Mouse (Mus musculus) liver, adult 2 months (tissue): ENCODE data around the gene Sdk2. TPM values are rescaled to one million over a fixed set of nuclear protein-coding genes. Genes with fewer than 3 reads are reported as not detected.

Experiments used
- DNase-seq: peaks from one replicate; pipeline ENCODE4 v3.0.0-alpha.2; 2011; ENCODE audit warnings: low read depth, low spot score; ENCODE audit errors: extremely low read depth
- H3K27ac ChIP-seq: fragments of 200-500 bp; replicated peaks from 2 replicates; pipeline ENCODE4 v1.5.1; 2012; ENCODE audit warnings: low read depth, mild to moderate bottlenecking, control low read depth, inconsistent platforms, low read length; ENCODE audit not compliant: insufficient read depth
- H3K27me3 ChIP-seq: fragments of 200-500 bp; 2 replicates; pipeline ENCODE4 v1.6.1; 2012; ENCODE audit warnings: mild to moderate bottlenecking, moderate library complexity, low read length, inconsistent platforms; ENCODE audit not compliant: control insufficient read depth, insufficient read depth
- H3K36me3 ChIP-seq: fragments of 200-500 bp; 2 replicates; pipeline ENCODE4 v1.6.1; 2012; ENCODE audit warnings: low read length, inconsistent platforms; ENCODE audit not compliant: control insufficient read depth, insufficient read depth
- H3K4me1 ChIP-seq: fragments of 200-500 bp; 2 replicates; pipeline ENCODE4 v1.6.1; 2011; ENCODE audit warnings: low read length; ENCODE audit not compliant: control insufficient read depth, insufficient read depth
- H3K4me3 ChIP-seq: fragments of 200-500 bp; 2 replicates; pipeline ENCODE4 v1.5.1; 2011; ENCODE audit warnings: low read depth, mild to moderate bottlenecking, control low read depth, low read length, moderate library complexity; ENCODE audit not compliant: insufficient read depth
- H3K79me2 ChIP-seq: fragments of 200-500 bp; 2 replicates; pipeline ENCODE4 v1.6.1; 2012; ENCODE audit warnings: inconsistent platforms, mild to moderate bottlenecking, low read length, moderate library complexity; ENCODE audit not compliant: control insufficient read depth, insufficient read depth
- H3K9ac ChIP-seq: fragments of 200-500 bp; 2 replicates; pipeline ENCODE4 v1.6.1; 2012; ENCODE audit warnings: low read depth, mild to moderate bottlenecking, control low read depth, inconsistent platforms, low read length
- CTCF ChIP-seq: fragments of 200-500 bp; IDR thresholded peaks from 2 replicates; pipeline ENCODE4 v1.5.1; 2011; ENCODE audit warnings: low read depth, low read length, control low read depth
- POLR2A ChIP-seq: fragments of 200-500 bp; IDR thresholded peaks from 2 replicates; pipeline ENCODE4 v1.6.1; 2011; ENCODE audit warnings: low read length, control low read depth; ENCODE audit not compliant: insufficient read depth; ENCODE audit errors: extremely low read depth
- WGBS: fragments of 180-500 bp; shearing (Covaris S2); methylation state at CpG from one replicate; pipeline ENCODE4 v1.1.7; 2018; 5-methylcytosine and 5-hydroxymethylcytosine counted together
- polyA plus RNA-seq: library from polyadenylated mRNA; depleted of rRNA; stranded (reverse); fragments of >200 nt; gene quantifications from 2 replicates; pipeline ENCODE4 v1.2.3, GENCODE M21; 2012
- total RNA-seq: library from RNA; depleted of rRNA; stranded (reverse); fragments of >200 nt; gene quantifications from 2 replicates; pipeline ENCODE4 v1.2.3, GENCODE M21; 2014

Sdk2 gene
- total and polyA plus RNA-seq, 2 experiments, result 0.07 to 0.28 TPM

DNA sequence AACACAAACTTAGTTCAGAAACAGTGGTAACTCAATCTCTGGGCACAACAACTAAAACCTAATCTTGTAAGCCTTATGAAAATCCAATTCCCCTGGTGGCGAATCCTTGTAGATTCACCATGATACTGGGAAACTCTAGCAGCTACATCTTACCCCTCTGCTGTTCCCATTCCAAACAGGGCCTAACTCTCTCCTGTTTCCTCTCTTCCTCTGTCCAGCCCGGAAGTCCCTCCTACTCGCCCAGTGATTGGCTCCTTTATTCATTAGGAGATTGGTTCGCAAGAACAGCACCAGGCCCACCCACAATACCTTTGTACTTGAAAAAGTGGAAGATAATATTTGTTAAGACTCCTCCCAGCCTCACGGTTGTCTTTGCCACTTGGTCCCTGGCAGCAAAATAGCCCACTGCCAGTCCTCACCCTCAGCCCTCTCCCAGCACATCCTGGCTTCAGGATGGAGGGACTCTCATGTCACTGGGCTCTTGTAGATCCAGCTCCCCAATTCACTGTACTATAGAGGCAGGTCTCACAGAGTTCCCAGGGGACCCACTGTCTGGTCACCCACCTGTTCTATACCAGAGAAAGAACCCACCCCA lies 178.6 kb downstream of the Sdk2 start:
- 81% methylated on average over 5 of the region's 5 CpGs for WGBS

DNA sequence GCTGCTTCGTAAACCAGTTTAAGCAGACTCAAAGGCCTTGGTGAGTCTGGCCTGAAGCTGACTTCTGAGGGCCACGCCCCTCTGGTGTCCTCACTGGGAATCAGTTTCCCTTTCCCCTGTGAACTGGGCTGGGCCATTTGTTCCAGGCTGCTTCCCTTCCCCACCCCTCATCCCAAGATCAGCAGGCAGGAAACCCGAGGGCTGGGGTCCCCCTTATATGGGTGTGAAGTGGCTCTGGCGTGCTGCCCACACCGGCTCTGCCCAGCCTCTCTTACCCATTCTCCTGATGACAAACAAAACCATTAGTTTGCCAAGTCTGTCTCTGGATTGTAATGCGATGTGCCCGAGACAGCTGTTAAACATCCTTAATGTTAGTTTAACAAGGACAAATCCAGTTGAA lies 180.5 kb downstream of the Sdk2 start:
- 68% methylated on average over 7 of the region's 7 CpGs for WGBS
- H3K27me3 ChIP-seq, result no peaks in the 10 kb centered on the region
- no peak overlapping the region for H3K27ac ChIP-seq

More for the DNA sequence above, 178.6 kb downstream of the Sdk2 start:
- DNase-seq, result no peak
- Histone ChIP-seq H3K27me3 (no peaks in the 10 kb centered on the region), H3K36me3 (no peaks in the 10 kb centered on the region), H3K27ac (no peak overlapping the region), H3K9ac (no peak overlapping the region), H3K4me3 (no peak overlapping the region), H3K79me2 (no peaks in the 10 kb centered on the region), H3K4me1 (no peaks in the 10 kb centered on the region)
- no peak for TF ChIP-seq POLR2A
- no peak for TF ChIP-seq CTCF

DNA sequence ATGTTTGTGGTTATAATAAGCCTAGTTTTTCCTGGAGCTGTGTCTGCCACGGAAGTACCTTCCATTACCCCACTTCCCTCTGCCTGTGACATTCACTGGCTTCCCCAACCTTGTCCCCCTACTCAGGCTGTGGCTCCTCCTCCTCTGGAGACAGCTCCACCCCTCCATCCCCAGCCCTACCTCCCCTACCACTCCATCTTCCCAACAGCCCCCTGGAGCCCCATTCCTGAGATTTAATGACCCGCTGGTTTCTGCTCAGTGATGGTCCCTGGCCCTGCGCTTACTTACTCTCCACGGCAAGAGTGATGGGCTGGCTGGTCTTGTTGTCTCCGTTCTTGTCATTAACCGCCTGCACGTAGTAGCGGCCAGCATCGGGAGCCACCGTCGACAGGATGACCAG lies 181.9 kb downstream of the Sdk2 start:
- no peak for DNase-seq
- no peaks in the 10 kb centered on the region for H3K4me1 ChIP-seq
- no peaks in the 10 kb centered on the region for H3K79me2 ChIP-seq
- H3K27ac ChIP-seq, result no peak overlapping the region
- WGBS, result 86% methylated on average over 11 of the region's 11 CpGs
- TF ChIP-seq POLR2A (no peak), CTCF (no peak)
- H3K9ac ChIP-seq, result no peak overlapping the region
- H3K27me3 ChIP-seq, result no peaks in the 10 kb centered on the region
- H3K36me3 ChIP-seq, result no peaks in the 10 kb centered on the region
- no peak overlapping the region for H3K4me3 ChIP-seq

More for the DNA sequence above, 180.5 kb downstream of the Sdk2 start:
- Histone ChIP-seq H3K9ac (no peak overlapping the region), H3K4me1 (no peaks in the 10 kb centered on the region), H3K4me3 (no peak overlapping the region), H3K36me3 (no peaks in the 10 kb centered on the region), H3K79me2 (no peaks in the 10 kb centered on the region)
- TF ChIP-seq POLR2A, result no peak
- TF ChIP-seq CTCF, result no peak
- DNase-seq, result no peak

DNA sequence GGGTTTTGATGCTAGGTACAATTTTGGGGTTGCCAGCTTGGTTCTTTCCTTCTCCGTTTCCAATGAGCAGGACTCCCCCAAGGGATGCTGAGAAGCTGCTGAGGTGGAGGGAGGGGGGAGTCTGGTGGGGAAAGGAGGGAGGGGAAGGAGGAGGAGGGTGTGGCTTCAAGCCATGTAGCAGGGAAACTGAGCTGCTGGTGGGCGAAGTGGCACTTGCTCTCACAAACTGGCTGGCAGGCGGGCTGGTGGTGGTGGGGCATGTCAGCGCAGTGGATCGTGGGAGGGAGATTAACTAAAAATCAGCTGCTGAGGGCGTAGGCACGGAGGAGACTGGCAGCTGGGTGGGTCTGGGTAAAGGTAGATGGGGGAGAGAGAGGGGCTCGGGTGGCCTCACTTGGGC lies 183.8 kb downstream of the Sdk2 start:
- Histone ChIP-seq H3K27me3 (no peaks in the 10 kb centered on the region), H3K4me3 (no peak overlapping the region), H3K4me1 (no peaks in the 10 kb centered on the region), H3K36me3 (no peaks in the 10 kb centered on the region), H3K79me2 (no peaks in the 10 kb centered on the region), H3K9ac (no peak overlapping the region), H3K27ac (no peak overlapping the region)
- 88% methylated on average over 8 of the region's 8 CpGs for WGBS
- no peak for DNase-seq
- no peak for TF ChIP-seq POLR2A
- TF ChIP-seq CTCF, result no peak

DNA sequence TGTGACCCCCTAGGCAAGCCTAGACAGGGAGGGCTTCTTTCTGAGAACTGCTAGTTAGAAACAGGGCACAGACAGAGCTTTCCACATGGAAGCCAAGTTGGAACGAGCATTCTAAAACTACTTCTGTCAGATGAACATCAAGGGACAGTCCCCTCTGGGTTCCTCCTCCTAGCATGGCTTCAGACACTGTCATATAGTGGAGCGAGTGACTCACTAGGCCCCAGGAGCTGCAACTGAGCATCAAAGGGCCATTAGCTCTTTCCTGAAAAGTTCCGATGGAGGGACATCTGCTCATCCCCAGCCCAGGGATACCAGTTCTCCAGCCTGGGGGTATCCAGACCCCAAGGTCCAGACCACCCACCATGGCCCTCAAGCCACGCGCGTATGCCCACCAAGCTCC lies 185.0 kb downstream of the Sdk2 start:
- H3K79me2 ChIP-seq, result no peaks in the 10 kb centered on the region
- no peak overlapping the region for H3K9ac ChIP-seq
- WGBS, result 91% methylated on average over 6 of the region's 6 CpGs
- H3K4me1 ChIP-seq, result no peaks in the 10 kb centered on the region
- no peak for TF ChIP-seq POLR2A
- TF ChIP-seq CTCF, result no peak
- no peak overlapping the region for H3K27ac ChIP-seq
- no peak overlapping the region for H3K4me3 ChIP-seq
- no peaks in the 10 kb centered on the region for H3K36me3 ChIP-seq
- DNase-seq, result no peak
- H3K27me3 ChIP-seq, result no peaks in the 10 kb centered on the region

DNA sequence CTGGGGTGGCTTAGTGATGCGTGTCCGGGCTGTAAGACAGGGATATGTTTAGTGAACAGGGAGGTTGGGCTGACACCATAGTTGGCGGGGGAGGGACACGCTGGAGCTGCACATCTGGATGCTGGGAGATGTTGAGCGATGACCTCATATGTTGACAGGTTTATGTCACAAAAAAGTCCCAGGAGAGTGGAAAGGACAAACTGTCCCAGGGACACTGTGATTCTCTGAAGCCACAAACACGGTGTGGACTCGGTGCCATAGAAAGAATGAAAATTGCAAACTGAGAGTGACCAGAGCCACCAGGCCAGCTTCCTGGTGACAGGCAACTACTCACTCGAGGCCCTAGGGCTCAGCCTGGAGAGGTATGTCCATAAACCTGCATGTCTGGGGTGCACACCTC lies 199.8 kb downstream of the Sdk2 start:
- DNase-seq, result no peak
- no peak for TF ChIP-seq POLR2A
- no peak for TF ChIP-seq CTCF

More for the DNA sequence above, 199.8 kb downstream of the Sdk2 start:
- 88% methylated on average over 8 of the region's 8 CpGs for WGBS
- no peaks in the 10 kb centered on the region for H3K4me1 ChIP-seq
- H3K36me3 ChIP-seq, result no peaks in the 10 kb centered on the region
- H3K9ac ChIP-seq, result no peak overlapping the region
- H3K27me3 ChIP-seq, result no peaks in the 10 kb centered on the region
- H3K4me3 ChIP-seq, result no peak overlapping the region
- H3K79me2 ChIP-seq, result no peaks in the 10 kb centered on the region
- H3K27ac ChIP-seq, result no peak overlapping the region
